Mouse (Mus musculus): Measurements from ENCODE around the gene Hist2h2aa1.

DNA sequence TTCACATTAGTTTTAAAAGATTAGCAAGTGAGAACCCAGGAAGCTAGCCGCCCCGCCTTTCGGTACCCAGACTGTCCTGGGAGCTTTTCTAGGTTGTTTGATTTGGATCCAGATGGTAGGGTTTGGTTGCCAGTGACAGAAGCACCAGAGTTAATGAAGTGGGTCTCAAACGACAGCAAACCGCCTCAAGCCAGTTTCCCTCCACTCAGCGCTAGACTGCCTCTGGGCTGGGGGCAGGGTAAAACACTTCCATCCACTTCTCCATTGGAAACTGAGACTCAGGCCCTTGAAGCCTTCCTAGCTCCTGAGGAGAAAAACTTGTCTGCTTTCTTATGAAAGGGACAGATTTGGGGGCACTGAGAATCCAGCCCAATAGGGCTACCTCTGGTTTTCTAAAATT lies 47.3 kb downstream of the Hist2h2aa1 start:
- TF ChIP-seq CTCF (IDR thresholded peaks at IDR 0.05; ENCODE audit: borderline replicate concordance, insufficient read depth, low read depth, low read length) (no peak), POLR2A (IDR thresholded peaks at IDR 0.05; ENCODE audit: borderline replicate concordance, insufficient read depth, low read length) (no peak)

Measured in cerebellum, adult 2 months (tissue).